Mouse (Mus musculus): ENCODE measurements at regions not wholly inside any gene's neighbourhood (a gene's known extent, or its start where the extent isn't known, plus 50 kb on each side); places are given as distances from the start of the nearest gene placed in this dataset.

DNA sequence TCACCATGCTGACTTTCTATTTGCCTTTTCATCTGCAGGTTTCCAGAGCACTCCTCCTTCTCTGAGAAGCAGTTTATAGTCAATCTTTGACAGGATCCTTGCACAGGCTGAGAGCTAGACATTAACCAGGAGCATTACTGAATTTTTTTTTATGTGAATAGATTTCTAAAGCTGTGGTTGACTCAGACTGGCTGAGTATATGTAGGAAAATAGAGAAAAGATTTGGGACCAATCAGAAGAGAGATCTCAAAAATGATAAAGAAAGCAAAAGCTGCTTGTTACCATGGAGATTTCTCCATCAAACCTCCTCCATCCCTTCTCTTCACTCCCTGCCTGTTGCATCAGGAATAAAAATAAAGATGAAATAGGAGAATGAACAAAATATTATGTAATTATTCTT, 731.2 kb upstream of the Ndn start:
- Histone ChIP-seq H3K27me3 (ENCODE audit: control insufficient read depth, insufficient read depth, low read length) (no peaks in the 10 kb centered on the region), H3K27ac (replicated peaks) (no peak overlapping the region), H3K4me1 (replicated peaks; ENCODE audit: control insufficient read depth, insufficient read depth) (no peaks in the 10 kb centered on the region), H3K4me2 (replicated peaks; ENCODE audit: low read depth) (no peak overlapping the region), H3K9ac (ENCODE audit: low read length) (no peak overlapping the region), H3K4me3 (ENCODE audit: low read depth, low read length) (no peak overlapping the region), H3K36me3 (ENCODE audit: control insufficient read depth, insufficient read depth, low read length) (no peaks in the 10 kb centered on the region), H3K9me3 (ENCODE audit: control insufficient read depth, low read length) (no peaks in the 10 kb centered on the region)
- ATAC-seq (ENCODE audit: low FRiP score, low TSS enrichment): no peak
- TF ChIP-seq CTCF (IDR thresholded peaks at IDR 0.05; ENCODE audit: low read depth) (no peak), EP300 (optimal IDR thresholded peaks at IDR 0.05) (no peak)
- no peak for DNase-seq (ENCODE audit: low spot score)

DNA sequence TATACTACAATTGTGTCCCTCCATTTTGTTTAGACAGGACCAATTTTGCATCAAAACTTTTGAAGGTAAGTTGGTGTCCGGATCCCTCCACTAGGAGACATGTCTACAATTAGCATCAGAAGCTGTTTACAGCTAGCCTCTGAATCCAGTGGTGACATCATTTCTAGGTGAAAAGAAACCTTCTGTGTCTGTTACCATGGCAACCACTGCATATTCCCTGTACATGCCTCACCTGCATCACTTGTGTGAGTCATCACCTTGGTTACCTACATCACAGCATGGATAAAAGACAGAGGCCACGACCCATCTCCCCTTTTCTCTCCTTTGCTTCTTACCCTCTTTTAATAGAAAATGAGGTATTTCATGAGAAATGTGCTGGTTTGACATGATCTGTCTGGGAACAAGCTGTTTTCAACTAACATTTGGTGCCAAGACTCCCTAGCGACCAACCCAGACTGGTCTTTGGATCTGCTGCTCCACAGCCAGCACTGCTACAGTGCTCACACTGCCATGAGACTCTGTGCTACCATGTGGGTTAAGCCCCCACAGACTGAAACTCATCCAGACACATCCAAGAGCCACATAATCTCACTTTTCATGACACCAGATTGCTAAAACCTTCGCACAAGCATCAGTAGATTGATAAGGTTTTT, 701.4 kb upstream of the Ndn start:
- H3K4me3 ChIP-seq (ENCODE audit: low read depth, low read length): no peak overlapping the region
- no peak overlapping the region for H3K27ac ChIP-seq (replicated peaks)
- no peaks in the 10 kb centered on the region for H3K4me1 ChIP-seq (replicated peaks; ENCODE audit: control insufficient read depth, insufficient read depth)
- no peak overlapping the region for H3K4me2 ChIP-seq (replicated peaks; ENCODE audit: low read depth)
- ATAC-seq (ENCODE audit: low FRiP score, low TSS enrichment) (no peak), DNase-seq (ENCODE audit: low spot score) (no peak)
- H3K36me3 ChIP-seq (ENCODE audit: control insufficient read depth, insufficient read depth, low read length): no peaks in the 10 kb centered on the region
- H3K27me3 ChIP-seq (ENCODE audit: control insufficient read depth, insufficient read depth, low read length): no peaks in the 10 kb centered on the region
- WGBS: 69% methylated on average over 4 of the region's 4 CpGs
- TF ChIP-seq CTCF (IDR thresholded peaks at IDR 0.05; ENCODE audit: low read depth): no peak
- no peak for TF ChIP-seq EP300 (optimal IDR thresholded peaks at IDR 0.05)
- no peaks in the 10 kb centered on the region for H3K9me3 ChIP-seq (ENCODE audit: control insufficient read depth, low read length)
- H3K9ac ChIP-seq (ENCODE audit: low read length): no peak overlapping the region

DNA sequence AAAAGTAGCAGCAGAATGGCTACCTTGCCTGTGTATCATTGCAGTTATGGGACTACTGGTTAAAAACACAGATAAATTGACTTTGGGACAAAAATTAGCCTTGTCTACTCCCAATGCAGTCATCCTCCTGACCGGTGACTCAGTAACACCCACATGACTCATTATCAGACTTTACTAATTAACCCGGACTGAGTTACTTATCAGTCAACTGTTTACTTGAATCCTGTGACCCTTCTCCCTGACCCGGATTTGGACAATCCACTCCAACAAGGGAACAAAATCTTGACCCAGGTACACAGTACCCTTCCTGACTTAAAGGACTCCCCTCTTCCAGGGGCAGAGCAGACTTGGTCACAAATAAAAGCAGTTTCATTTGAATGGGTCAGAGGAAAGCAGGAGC, 688.3 kb upstream of the Ndn start:
- Histone ChIP-seq H3K9ac (ENCODE audit: low read length) (no peak overlapping the region), H3K4me3 (ENCODE audit: low read depth, low read length) (no peak overlapping the region), H3K36me3 (ENCODE audit: control insufficient read depth, insufficient read depth, low read length) (no peaks in the 10 kb centered on the region), H3K27me3 (ENCODE audit: control insufficient read depth, insufficient read depth, low read length) (no peaks in the 10 kb centered on the region), H3K4me1 (replicated peaks; ENCODE audit: control insufficient read depth, insufficient read depth) (no peaks in the 10 kb centered on the region), H3K27ac (replicated peaks) (no peak overlapping the region), H3K4me2 (replicated peaks; ENCODE audit: low read depth) (no peak overlapping the region), H3K9me3 (ENCODE audit: control insufficient read depth, low read length) (no peaks in the 10 kb centered on the region)
- ATAC-seq (ENCODE audit: low FRiP score, low TSS enrichment) (no peak), DNase-seq (ENCODE audit: low spot score) (no peak)
- no peak for TF ChIP-seq CTCF (IDR thresholded peaks at IDR 0.05; ENCODE audit: low read depth)
- TF ChIP-seq EP300 (optimal IDR thresholded peaks at IDR 0.05): no peak
- WGBS: 56% methylated on average over 3 of the region's 3 CpGs

DNA sequence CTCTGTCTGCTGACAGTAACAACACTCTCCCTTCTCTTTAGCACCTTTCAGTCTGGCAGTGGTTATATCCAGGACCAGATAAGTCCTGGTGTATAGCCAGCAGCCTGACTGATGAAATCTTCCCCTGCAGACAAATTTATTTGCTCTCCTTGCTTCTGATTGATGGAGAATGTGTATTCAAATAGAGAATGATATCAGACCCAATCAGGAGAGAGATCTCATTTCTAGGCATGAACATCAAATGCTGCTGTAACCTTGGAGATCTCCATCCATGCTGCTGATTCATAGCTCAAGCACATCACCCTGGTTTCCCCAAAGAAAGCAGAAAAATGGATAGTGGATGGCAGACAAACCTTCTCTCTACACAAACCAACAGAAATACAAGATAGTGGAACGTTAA, 663.3 kb upstream of the Ndn start:
- 59% methylated on average over 1 of the region's 1 CpGs for WGBS

GRCm38 (mm10) chr7:61685052-61685655, 661.2 kb upstream of the Ndn start:
- ATAC-seq (ENCODE audit: low FRiP score, low TSS enrichment) (no peak), DNase-seq (ENCODE audit: low spot score) (no peak)
- Histone ChIP-seq H3K4me2 (replicated peaks; ENCODE audit: low read depth) (no peak overlapping the region), H3K27me3 (ENCODE audit: control insufficient read depth, insufficient read depth, low read length) (no peaks in the 10 kb centered on the region), H3K9ac (ENCODE audit: low read length) (no peak overlapping the region), H3K36me3 (ENCODE audit: control insufficient read depth, insufficient read depth, low read length) (no peaks in the 10 kb centered on the region), H3K4me1 (replicated peaks; ENCODE audit: control insufficient read depth, insufficient read depth) (no peaks in the 10 kb centered on the region), H3K9me3 (ENCODE audit: control insufficient read depth, low read length) (no peaks in the 10 kb centered on the region), H3K27ac (replicated peaks) (no peak overlapping the region), H3K4me3 (ENCODE audit: low read depth, low read length) (no peak overlapping the region)
- 59% methylated on average over 5 of the region's 5 CpGs for WGBS
- TF ChIP-seq EP300 (optimal IDR thresholded peaks at IDR 0.05) (no peak), CTCF (IDR thresholded peaks at IDR 0.05; ENCODE audit: low read depth) (no peak)

More for the DNA sequence above, 663.3 kb upstream of the Ndn start:
- ATAC-seq (ENCODE audit: low FRiP score, low TSS enrichment): no peak
- TF ChIP-seq CTCF (IDR thresholded peaks at IDR 0.05; ENCODE audit: low read depth): no peak
- TF ChIP-seq EP300 (optimal IDR thresholded peaks at IDR 0.05): no peak
- Histone ChIP-seq H3K4me2 (replicated peaks; ENCODE audit: low read depth) (no peak overlapping the region), H3K27ac (replicated peaks) (no peak overlapping the region), H3K36me3 (ENCODE audit: control insufficient read depth, insufficient read depth, low read length) (no peaks in the 10 kb centered on the region), H3K9me3 (ENCODE audit: control insufficient read depth, low read length) (no peaks in the 10 kb centered on the region), H3K9ac (ENCODE audit: low read length) (no peak overlapping the region), H3K27me3 (ENCODE audit: control insufficient read depth, insufficient read depth, low read length) (no peaks in the 10 kb centered on the region), H3K4me1 (replicated peaks; ENCODE audit: control insufficient read depth, insufficient read depth) (no peaks in the 10 kb centered on the region), H3K4me3 (ENCODE audit: low read depth, low read length) (no peak overlapping the region)
- no peak for DNase-seq (ENCODE audit: low spot score)

GRCm38 (mm10) chr7:61726149-61726548, 620.2 kb upstream of the Ndn start:
- ATAC-seq (ENCODE audit: low FRiP score, low TSS enrichment): no peak

More at GRCm38 (mm10) chr7:61726149-61726548, 620.2 kb upstream of the Ndn start:
- Histone ChIP-seq H3K4me2 (replicated peaks; ENCODE audit: low read depth) (no peak overlapping the region), H3K9ac (ENCODE audit: low read length) (no peak overlapping the region), H3K4me3 (ENCODE audit: low read depth, low read length) (no peak overlapping the region), H3K27me3 (ENCODE audit: control insufficient read depth, insufficient read depth, low read length) (no peaks in the 10 kb centered on the region), H3K4me1 (replicated peaks; ENCODE audit: control insufficient read depth, insufficient read depth) (no peaks in the 10 kb centered on the region), H3K27ac (replicated peaks) (no peak overlapping the region), H3K9me3 (ENCODE audit: control insufficient read depth, low read length) (no peaks in the 10 kb centered on the region), H3K36me3 (ENCODE audit: control insufficient read depth, insufficient read depth, low read length) (no peaks in the 10 kb centered on the region)
- TF ChIP-seq CTCF (IDR thresholded peaks at IDR 0.05; ENCODE audit: low read depth): no peak
- no peak for TF ChIP-seq EP300 (optimal IDR thresholded peaks at IDR 0.05)
- DNase-seq (ENCODE audit: low spot score): no peak
